Mouse (Mus musculus) midbrain, postnatal 0 days (tissue): ENCODE results near the gene Mphosph9. TPM values are rescaled to one million over a fixed set of nuclear protein-coding genes. Genes with fewer than 3 reads are reported as not detected.
"Not testable (repeated sequence)": the region's sequence is repeated elsewhere in the genome, so short reads cannot be mapped to it uniquely, and the experiment has no call there.

Experiments used
- ATAC-seq: fragments of 200-750 bp; cut with Nextera tagmentation; 2 replicates; pipeline ENCODE4 v1.8.0; 2017; ENCODE audit warnings: moderate number of reproducible peaks, mild to moderate bottlenecking, moderate TSS enrichment, moderate library complexity; ENCODE audit not compliant: low FRiP score
- DNase-seq: peaks from one replicate; pipeline ENCODE4 v3.0.0-alpha.2; 2015; ENCODE audit warnings: low spot score
- H3K27ac ChIP-seq: fragments of 300-500 bp; sonication (generic); 2 replicates; pipeline ENCODE4 v1.5.1; 2014; ENCODE audit warnings: low read depth, mild to moderate bottlenecking, low read length, mixed read lengths
- H3K27me3 ChIP-seq: fragments of 300-500 bp; sonication (generic); 2 replicates; pipeline ENCODE4 v1.6.1; 2014; ENCODE audit warnings: low read length, control low read depth, mixed read lengths; ENCODE audit not compliant: insufficient read depth
- H3K36me3 ChIP-seq: fragments of 300-500 bp; sonication (generic); 2 replicates; pipeline ENCODE4 v1.6.1; 2014; ENCODE audit warnings: low read length, control low read depth, mixed read lengths; ENCODE audit not compliant: insufficient read depth
- H3K4me1 ChIP-seq: fragments of 300-500 bp; sonication (generic); 2 replicates; pipeline ENCODE4 v1.6.1; 2014; ENCODE audit warnings: mild to moderate bottlenecking, control low read depth, antibody characterized with exemption, low read length, mixed read lengths; ENCODE audit not compliant: insufficient read depth
- H3K4me2 ChIP-seq: fragments of 300-500 bp; sonication (generic); 2 replicates; pipeline ENCODE4 v1.6.1; 2014; ENCODE audit warnings: low read depth, mild to moderate bottlenecking, low read length, mixed read lengths; ENCODE audit not compliant: poor library complexity, severe bottlenecking
- H3K4me3 ChIP-seq: fragments of 300-500 bp; sonication (generic); 2 replicates; pipeline ENCODE4 v1.5.1; 2014; ENCODE audit warnings: low read depth, mild to moderate bottlenecking, low read length, moderate library complexity
- H3K9ac ChIP-seq: fragments of 300-500 bp; sonication (generic); replicated peaks from 2 replicates; pipeline ENCODE4 v1.6.1; 2014; ENCODE audit warnings: mild to moderate bottlenecking, low read length, moderate library complexity, mixed read lengths; ENCODE audit not compliant: poor library complexity, severe bottlenecking
- H3K9me3 ChIP-seq: fragments of 300-500 bp; sonication (generic); 2 replicates; pipeline ENCODE4 v1.6.1; 2016; ENCODE audit warnings: low read length, control low read depth
- CTCF ChIP-seq: IDR thresholded peaks from 2 replicates; pipeline ENCODE4 v1.5.1; 2016; ENCODE audit warnings: antibody characterized with exemption, mild to moderate bottlenecking
- WGBS: fragments of 180-500 bp; shearing (Covaris S2); extraction: QIAGEN DNeasy Blood & Tissue Kit; methylation state at CpG from one replicate; pipeline ENCODE4 v1.1.7; 2014; 5-methylcytosine and 5-hydroxymethylcytosine counted together
- polyA plus RNA-seq: library from polyadenylated mRNA; unstranded; fragments of >200 nt; fragmentation: Nextera tagmentation; extraction: Ambion mirVana; gene quantifications from 2 replicates; pipeline ENCODE4 v1.2.1, GENCODE M21; 2015
- total RNA-seq: library from RNA; depleted of rRNA; stranded (reverse); fragments of >200 nt; gene quantifications from 2 replicates; pipeline ENCODE4 v1.2.3, GENCODE M21; 2014

The Mphosph9 gene
- total and polyA plus RNA-seq, 2 experiments from 2014 or later = 9.6 to 19.0 TPM

GRCm38 (mm10) chr5:124299307-124299706 is 28.5 kb downstream of the Mphosph9 start:
- ATAC-seq, H3K9ac ChIP-seq, H3K27me3 ChIP-seq, H3K9me3 ChIP-seq, H3K4me2 ChIP-seq, H3K27ac ChIP-seq, H3K4me1 ChIP-seq, H3K4me3 ChIP-seq: not testable (repeated sequence)
- TF ChIP-seq CTCF = peak; percentile 73
- H3K36me3 ChIP-seq = peaks cover 28% of the 10 kb centered on the region
- 55% methylated on average over 3 of the region's 4 CpGs for WGBS
- peak; percentile 16 for DNase-seq

- H3K4me3 ChIP-seq = no peak overlapping the region
- peaks cover 41% of the 10 kb centered on the region for H3K36me3 ChIP-seq
These were observed 31.3 kb downstream of the Mphosph9 start for GRCm38 (mm10) chr5:124296475-124296874.

GRCm38 (mm10) chr5:124293967-124294366 is 33.8 kb downstream of the Mphosph9 start:
- Histone ChIP-seq H3K9ac (no peak overlapping the region), H3K27ac (no peak overlapping the region), H3K4me3 (no peak overlapping the region), H3K9me3 (no peaks in the 10 kb centered on the region), H3K4me2 (no peak overlapping the region), H3K4me1 (no peaks in the 10 kb centered on the region), H3K27me3 (no peaks in the 10 kb centered on the region), H3K36me3 (peaks cover 50% of the 10 kb centered on the region)
- DNase-seq (no peak), ATAC-seq (no peak)
- no peak for TF ChIP-seq CTCF
- WGBS = 93% methylated on average over 5 of the region's 5 CpGs

More at GRCm38 (mm10) chr5:124296475-124296874, 31.3 kb downstream of the Mphosph9 start:
- DNase-seq (no peak), ATAC-seq (no peak)
- Histone ChIP-seq H3K27ac (no peak overlapping the region), H3K9me3 (no peaks in the 10 kb centered on the region), H3K4me1 (no peaks in the 10 kb centered on the region), H3K27me3 (no peaks in the 10 kb centered on the region), H3K4me2 (no peak overlapping the region), H3K9ac (no peak overlapping the region)
- 96% methylated on average over 4 of the region's 4 CpGs for WGBS
- TF ChIP-seq CTCF = no peak

- Histone ChIP-seq H3K4me3 (no peak overlapping the region), H3K4me1 (no peaks in the 10 kb centered on the region), H3K9ac (no peak overlapping the region), H3K27ac (no peak overlapping the region), H3K27me3 (no peaks in the 10 kb centered on the region), H3K36me3 (peaks cover 45% of the 10 kb centered on the region), H3K4me2 (no peak overlapping the region), H3K9me3 (no peaks in the 10 kb centered on the region)
- TF ChIP-seq CTCF = no peak
- no peak for ATAC-seq
- DNase-seq = no peak
- 92% methylated on average over 4 of the region's 4 CpGs for WGBS
These were observed 37.6 kb downstream of the Mphosph9 start for GRCm38 (mm10) chr5:124290216-124290615.

- TF ChIP-seq CTCF = peak; percentile 25; the same call in 1 of the 2 replicates
- no peak overlapping the region for H3K4me3 ChIP-seq
- no peaks in the 10 kb centered on the region for H3K4me1 ChIP-seq
- no peak overlapping the region for H3K4me2 ChIP-seq
- peaks cover 36% of the 10 kb centered on the region for H3K36me3 ChIP-seq
- no peak for ATAC-seq
- H3K27me3 ChIP-seq = no peaks in the 10 kb centered on the region
- no peaks in the 10 kb centered on the region for H3K9me3 ChIP-seq
- no peak overlapping the region for H3K9ac ChIP-seq
- H3K27ac ChIP-seq = no peak overlapping the region
- WGBS = 96% methylated on average over 6 of the region's 6 CpGs
- no peak for DNase-seq
These were observed 40.0 kb downstream of the Mphosph9 start for GRCm38 (mm10) chr5:124287616-124288247.

- DNase-seq = peak; percentile 50
- no peak overlapping the region for H3K4me3 ChIP-seq
- no peaks in the 10 kb centered on the region for H3K9me3 ChIP-seq
- H3K4me2 ChIP-seq = no peak overlapping the region
- ATAC-seq = no peak
- peaks cover 30% of the 10 kb centered on the region for H3K36me3 ChIP-seq
- H3K4me1 ChIP-seq = no peaks in the 10 kb centered on the region
- no peaks in the 10 kb centered on the region for H3K27me3 ChIP-seq
- peak; percentile 62 for TF ChIP-seq CTCF
- 66% methylated on average over 3 of the region's 3 CpGs for WGBS
- no peak overlapping the region for H3K27ac ChIP-seq
- H3K9ac ChIP-seq = no peak overlapping the region
These were observed 43.4 kb downstream of the Mphosph9 start for GRCm38 (mm10) chr5:124284330-124284729.
